Comparison of ENCODE assay signal across 12 mouse cellular contexts in genomic region chr14:36952687-36953426, GRCm38 (mm10). TPM values are rescaled to one million over a fixed set of nuclear protein-coding genes. Genes with fewer than 3 reads are reported as not detected.
A peak's percentile ranks its signal among the peaks of the same experiment; 100 is the strongest.
DNase-seq lines count a peak whose midpoint lies in the region; ATAC-seq and TF ChIP-seq lines count a peak whose summit lies in the region.
"Had no signal": no experiment of that assay in that cellular context is flagged by ENCODE, and none has a peak within 500 bp of the region (broad histone marks: within the 10 kb centered on the region; RNA-seq: fewer than 3 reads in every experiment).

No protein-coding gene starts in this region.

- H3K9me3 ChIP-seq in intestine, embryonic 16.5 days (ENCODE audit: control insufficient read depth, low read length), result no peaks in the 10 kb centered on the region
- H3K9me3 ChIP-seq in intestine, postnatal 0 days (ENCODE audit: control insufficient read depth), result no peaks in the 10 kb centered on the region
- H3K9me3 ChIP-seq: embryonic facial prominence, embryonic 10.5 days; heart, embryonic 10.5 days; intestine, embryonic 15.5 days; limb, embryonic 15.5 days had no signal

- peaks cover 5% of the 10 kb centered on the region; the same call in 1 of the 2 replicates for H3K4me1 ChIP-seq in intestine, embryonic 16.5 days (ENCODE audit: control insufficient read depth, insufficient read depth, low read length)
- H3K4me1 ChIP-seq in intestine, postnatal 0 days (replicated peaks; ENCODE audit: control insufficient read depth, insufficient read depth, low read length), result no peaks in the 10 kb centered on the region
- peaks cover 13% of the 10 kb centered on the region for H3K4me1 ChIP-seq in spleen, adult 2 months (ENCODE audit: control insufficient read depth, insufficient read depth, insufficient read length)
- H3K4me1 ChIP-seq: intestine, embryonic 15.5 days; limb, embryonic 15.5 days had no signal

- WGBS in intestine, embryonic 16.5 days, result 80% methylated on average over 10 of the region's 10 CpGs
- 74% methylated on average over 10 of the region's 10 CpGs for WGBS in intestine, postnatal 0 days
- WGBS in spleen, adult 2 months, result 29% methylated on average over 10 of the region's 10 CpGs

- no peak for TF ChIP-seq CTCF in intestine, postnatal 0 days (IDR thresholded peaks at IDR 0.05; ENCODE audit: low read depth)
- no peak for TF ChIP-seq CTCF in spleen, adult 2 months (IDR thresholded peaks at IDR 0.05; ENCODE audit: extremely low read depth, insufficient read depth, insufficient read length, insufficient replicate concordance)

- TF ChIP-seq POLR2A in spleen, adult 2 months (IDR thresholded peaks at IDR 0.05; ENCODE audit: low read depth, low read length), result no peak

- H3K4me3 ChIP-seq in intestine, embryonic 16.5 days (ENCODE audit: low read length), result no peak overlapping the region
- H3K4me3 ChIP-seq in intestine, postnatal 0 days (ENCODE audit: low read depth, low read length), result no peak overlapping the region
- H3K4me3 ChIP-seq in spleen, adult 2 months (ENCODE audit: extremely low read depth, insufficient read depth, insufficient read length), result peak overlapping the region; percentile 6
- H3K4me3 ChIP-seq: embryonic facial prominence, embryonic 10.5 days; heart, embryonic 10.5 days; intestine, embryonic 15.5 days; limb, embryonic 15.5 days had no signal

- no peaks in the 10 kb centered on the region for H3K36me3 ChIP-seq in intestine, embryonic 16.5 days (ENCODE audit: control insufficient read depth, insufficient read depth, low read length)
- no peaks in the 10 kb centered on the region for H3K36me3 ChIP-seq in intestine, postnatal 0 days (ENCODE audit: control insufficient read depth, insufficient read depth)
- no peaks in the 10 kb centered on the region for H3K36me3 ChIP-seq in spleen, adult 2 months (ENCODE audit: control insufficient read depth, insufficient read depth, low read length)
- H3K36me3 ChIP-seq: heart, embryonic 10.5 days; intestine, embryonic 15.5 days; limb, embryonic 15.5 days had no signal

- H3K27ac ChIP-seq in intestine, embryonic 16.5 days (ENCODE audit: low read length), result no peak overlapping the region
- H3K27ac ChIP-seq in intestine, postnatal 0 days (ENCODE audit: low read depth, low read length), result no peak overlapping the region
- peak overlapping the region; percentile 84 for H3K27ac ChIP-seq in spleen, adult 2 months (ENCODE audit: insufficient read depth, low read length)
- H3K27ac ChIP-seq: embryonic facial prominence, embryonic 10.5 days; heart, embryonic 10.5 days; intestine, embryonic 15.5 days; limb, embryonic 15.5 days had no signal

- no peak overlapping the region for H3K4me2 ChIP-seq in intestine, embryonic 16.5 days (ENCODE audit: low read depth, low read length)
- H3K4me2 ChIP-seq in intestine, postnatal 0 days (replicated peaks; ENCODE audit: low read depth), result no peak overlapping the region
- H3K4me2 ChIP-seq: intestine, embryonic 15.5 days; limb, embryonic 15.5 days had no signal

- 0 out of 2 replicates have a peak, but pooled peaks have one; percentile 13 for ATAC-seq in intestine, embryonic 16.5 days
- no peak for ATAC-seq in intestine, postnatal 0 days
- ATAC-seq in common myeloid progenitor, adult 5-6 weeks (replicated peaks; ENCODE audit: low read depth, poor library complexity, severe bottlenecking), result peak; percentile 64

- H3K27me3 ChIP-seq in intestine, embryonic 16.5 days (replicated peaks; ENCODE audit: control insufficient read depth, insufficient read depth, low read length), result no peaks in the 10 kb centered on the region
- H3K27me3 ChIP-seq in intestine, postnatal 0 days (replicated peaks; ENCODE audit: control insufficient read depth, insufficient read depth, low read length), result no peaks in the 10 kb centered on the region
- no peaks in the 10 kb centered on the region for H3K27me3 ChIP-seq in spleen, adult 2 months (ENCODE audit: control insufficient read depth, insufficient read depth, low read length)
- H3K27me3 ChIP-seq: intestine, embryonic 15.5 days; limb, embryonic 15.5 days had no signal

- H3K9ac ChIP-seq in intestine, embryonic 16.5 days (ENCODE audit: low read depth, low read length), result no peak overlapping the region
- no peak overlapping the region for H3K9ac ChIP-seq in intestine, postnatal 0 days (ENCODE audit: low read depth, low read length)
- H3K9ac ChIP-seq: intestine, embryonic 15.5 days; limb, embryonic 15.5 days had no signal

- DNase-seq in spleen, adult 2 months (ENCODE audit: low read depth in 1 of 2, low spot score in 2 of 2), result no peak
- no peak for DNase-seq in spleen, adult 18-20 months
- peak; percentile 76 for DNase-seq in naive thymus-derived CD4-positive, alpha-beta T cell, adult 2 months (ENCODE audit: low read depth)
- DNase-seq in right cerebral cortex, adult 2 months (ENCODE audit: low spot score in 2 of 2), result no peak
- DNase-seq in gastrocnemius, postnatal 25 days, result no peak

RNA-seq across cellular contexts. Expression of gene Ccser2, which starts 15.7 kb away (rescaled TPM):
- 30.1 and 33.5 TPM in 2 replicates for polyA plus RNA-seq in intestine, embryonic 16.5 days (2015; fragmentation: Nextera tagmentation; extraction: Ambion mirVana)
- polyA plus RNA-seq in intestine, postnatal 0 days (2015; fragmentation: Nextera tagmentation; extraction: Ambion mirVana), result 81.8 and 81.9 TPM in 2 replicates
- polyA plus RNA-seq in spleen, adult 2 months (2012; rRNA removed), result 5.9 and 6.4 TPM in 2 replicates
- total RNA-seq in common myeloid progenitor, adult 5-6 weeks (2017), result 11.9 and 13.7 TPM in 2 replicates
- total RNA-seq in gastrocnemius, postnatal 25 days (2021), result 10 to 100 TPM; 58.0 to 65.8 TPM
